Mouse (Mus musculus) midbrain, embryonic 16.5 days (tissue): ENCODE measurements at regions not wholly inside any gene's neighbourhood (a gene's known extent, or its start where the extent isn't known, plus 50 kb on each side); places are given as distances from the start of the nearest gene placed in this dataset.

Experiments
- ATAC-seq: fragments of 200-750 bp; cut with Nextera tagmentation; 2 replicates; pipeline ENCODE4 v1.8.0; 2017; ENCODE audit warnings: moderate TSS enrichment
- H3K27ac ChIP-seq: fragments of 300-500 bp; sonication (generic); 2 replicates; pipeline ENCODE4 v1.5.1; 2014; ENCODE audit warnings: mild to moderate bottlenecking, low read length, mixed read lengths
- H3K27me3 ChIP-seq: fragments of 300-500 bp; sonication (generic); 2 replicates; pipeline ENCODE4 v1.6.1; 2014; ENCODE audit warnings: low read depth, low read length, mixed read lengths; ENCODE audit not compliant: control insufficient read depth, insufficient read depth
- H3K36me3 ChIP-seq: fragments of 300-500 bp; sonication (generic); 2 replicates; pipeline ENCODE4 v1.6.1; 2014; ENCODE audit warnings: mild to moderate bottlenecking, low read length, moderate library complexity, mixed read lengths; ENCODE audit not compliant: control insufficient read depth, insufficient read depth
- H3K4me1 ChIP-seq: fragments of 300-500 bp; sonication (generic); 2 replicates; pipeline ENCODE4 v1.6.1; 2014; ENCODE audit warnings: mild to moderate bottlenecking, low read length, mixed read lengths; ENCODE audit not compliant: control insufficient read depth, insufficient read depth
- H3K4me2 ChIP-seq: fragments of 300-500 bp; sonication (generic); 2 replicates; pipeline ENCODE4 v1.6.1; 2014; ENCODE audit warnings: mild to moderate bottlenecking, low read length, mixed read lengths
- H3K4me3 ChIP-seq: fragments of 300-500 bp; sonication (generic); 2 replicates; pipeline ENCODE4 v1.5.1; 2014; ENCODE audit warnings: low read depth, mild to moderate bottlenecking, low read length, moderate library complexity, mixed read lengths
- H3K9ac ChIP-seq: fragments of 300-500 bp; sonication (generic); 2 replicates; pipeline ENCODE4 v1.6.1; 2014; ENCODE audit warnings: low read depth, low read length, mixed read lengths
- H3K9me3 ChIP-seq: fragments of 300-500 bp; sonication (generic); replicated peaks from 2 replicates; pipeline ENCODE4 v1.6.1; 2014; ENCODE audit warnings: mild to moderate bottlenecking, low read length, mixed read lengths; ENCODE audit not compliant: control insufficient read depth, poor library complexity, severe bottlenecking
- WGBS: fragments of 180-500 bp; shearing (Covaris S2); extraction: QIAGEN DNeasy Blood & Tissue Kit; methylation state at CpG from one replicate; pipeline ENCODE4 v1.1.7; 2014; 5-methylcytosine and 5-hydroxymethylcytosine counted together

GRCm38 (mm10) chr3:140182690-140183089 lies 977.2 kb downstream of the Stpg2 start:
- no peaks in the 10 kb centered on the region for H3K27me3 ChIP-seq
- H3K9me3 ChIP-seq, result no peaks in the 10 kb centered on the region
- no peak overlapping the region for H3K4me2 ChIP-seq
- no peak for ATAC-seq
- 0 out of 2 replicates have a peak, but pooled peaks cover 3% of the 10 kb centered on the region for H3K4me1 ChIP-seq
- H3K36me3 ChIP-seq, result no peaks in the 10 kb centered on the region
- 86% methylated on average over 4 of the region's 4 CpGs for WGBS
- H3K4me3 ChIP-seq, result no peak overlapping the region
- H3K27ac ChIP-seq, result no peak overlapping the region
- H3K9ac ChIP-seq, result no peak overlapping the region

GRCm38 (mm10) chr3:140184899-140185525 lies 979.5 kb downstream of the Stpg2 start:
- Histone ChIP-seq H3K4me1 (0 out of 2 replicates have a peak, but pooled peaks cover 3% of the 10 kb centered on the region), H3K36me3 (no peaks in the 10 kb centered on the region), H3K27ac (peak overlapping the region; percentile 11; the same call in 1 of the 2 replicates), H3K9ac (no peak overlapping the region), H3K27me3 (no peaks in the 10 kb centered on the region), H3K4me3 (no peak overlapping the region), H3K4me2 (peak overlapping the region; percentile 14; the same call in 1 of the 2 replicates), H3K9me3 (no peaks in the 10 kb centered on the region)
- WGBS, result 20% methylated on average over 4 of the region's 4 CpGs
- no peak for ATAC-seq

DNA sequence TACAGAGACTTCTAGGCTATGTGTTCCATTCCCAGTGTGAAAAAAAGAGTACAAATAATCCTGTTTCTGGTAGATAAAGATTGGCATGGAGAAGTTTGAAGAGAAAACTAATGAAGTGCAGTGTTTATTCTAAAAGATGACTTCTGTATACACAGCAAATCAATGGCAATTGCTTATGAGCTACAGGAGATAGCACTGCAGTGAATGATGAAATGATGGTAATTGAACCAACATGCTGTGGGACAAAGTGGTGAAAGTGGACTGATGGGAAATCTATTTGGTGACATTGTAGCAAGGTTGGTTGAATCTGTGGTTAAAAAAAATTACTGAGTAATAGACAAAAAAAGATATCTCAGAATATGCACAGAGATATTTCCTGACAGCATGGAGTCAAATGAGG lies 1000.4 kb downstream of the Stpg2 start:
- Histone ChIP-seq H3K4me1 (no peaks in the 10 kb centered on the region), H3K4me2 (no peak overlapping the region), H3K27me3 (no peaks in the 10 kb centered on the region)

DNA sequence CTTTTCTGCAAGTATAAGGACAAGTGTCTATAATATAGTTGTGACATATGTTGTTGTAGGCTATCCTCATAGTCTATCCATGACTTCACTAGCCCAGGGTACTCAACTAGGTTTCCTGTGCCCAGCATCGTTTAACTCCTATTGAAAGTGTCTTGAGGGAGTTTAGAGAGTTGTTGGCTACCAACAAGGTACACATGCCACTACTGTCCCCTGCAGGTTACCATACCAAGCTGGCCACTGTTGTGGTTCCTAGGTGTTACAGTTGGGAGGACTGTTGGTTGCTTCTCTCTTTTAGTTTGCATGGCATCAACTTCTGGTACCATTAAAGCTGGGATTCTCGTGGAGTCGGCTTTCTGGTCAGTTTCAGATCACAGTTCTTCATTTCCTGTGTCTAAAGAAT lies 990.7 kb downstream of the Pdha2 start:
- no peak overlapping the region for H3K4me2 ChIP-seq

More for the DNA sequence above, 1000.4 kb downstream of the Stpg2 start:
- Histone ChIP-seq H3K9ac (no peak overlapping the region), H3K27ac (no peak overlapping the region), H3K36me3 (no peaks in the 10 kb centered on the region), H3K9me3 (no peaks in the 10 kb centered on the region), H3K4me3 (no peak overlapping the region)
- ATAC-seq, result no peak

GRCm38 (mm10) chr3:140230712-140231111 lies 981.4 kb downstream of the Pdha2 start:
- Histone ChIP-seq H3K27me3 (no peaks in the 10 kb centered on the region), H3K36me3 (no peaks in the 10 kb centered on the region), H3K4me3 (no peak overlapping the region), H3K9ac (no peak overlapping the region), H3K27ac (no peak overlapping the region), H3K9me3 (no peaks in the 10 kb centered on the region), H3K4me2 (no peak overlapping the region), H3K4me1 (no peaks in the 10 kb centered on the region)
- 76% methylated on average over 2 of the region's 2 CpGs for WGBS
- no peak for ATAC-seq

More for the DNA sequence above, 990.7 kb downstream of the Pdha2 start:
- Histone ChIP-seq H3K9ac (no peak overlapping the region), H3K9me3 (no peaks in the 10 kb centered on the region), H3K4me1 (no peaks in the 10 kb centered on the region), H3K36me3 (no peaks in the 10 kb centered on the region), H3K27me3 (no peaks in the 10 kb centered on the region), H3K27ac (no peak overlapping the region), H3K4me3 (no peak overlapping the region)
- ATAC-seq, result no peak
- WGBS, result 88% methylated on average over 3 of the region's 3 CpGs

GRCm38 (mm10) chr3:140233144-140233543 lies 979.0 kb downstream of the Pdha2 start:
- Histone ChIP-seq H3K27me3 (no peaks in the 10 kb centered on the region), H3K4me3 (no peak overlapping the region), H3K36me3 (no peaks in the 10 kb centered on the region), H3K4me2 (no peak overlapping the region), H3K4me1 (no peaks in the 10 kb centered on the region), H3K9ac (no peak overlapping the region), H3K9me3 (no peaks in the 10 kb centered on the region), H3K27ac (no peak overlapping the region)
- no peak for ATAC-seq
- WGBS, result 82% methylated on average over 4 of the region's 4 CpGs

DNA sequence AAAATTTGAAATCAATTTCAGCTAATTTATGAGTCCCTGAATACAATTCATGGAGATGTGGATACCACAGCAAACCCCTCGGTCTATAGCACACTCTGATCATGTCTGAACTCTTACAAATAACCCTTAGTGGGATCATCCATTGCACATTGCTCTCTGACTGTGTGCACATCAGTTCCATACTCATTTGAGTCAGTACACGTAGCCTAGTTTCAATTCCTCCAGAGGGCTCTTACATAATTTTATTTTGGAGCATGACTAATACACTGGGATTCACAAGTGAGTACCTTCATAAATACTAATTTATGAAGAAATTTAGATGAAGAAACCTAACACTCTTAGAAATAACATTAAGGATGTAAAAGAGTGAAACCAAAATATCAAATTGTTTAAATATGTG lies 978.3 kb downstream of the Pdha2 start:
- H3K9me3 ChIP-seq, result no peaks in the 10 kb centered on the region
- H3K4me2 ChIP-seq, result no peak overlapping the region
- no peak overlapping the region for H3K27ac ChIP-seq
- no peak overlapping the region for H3K9ac ChIP-seq
- H3K4me3 ChIP-seq, result no peak overlapping the region
- WGBS, result 78% methylated on average over 2 of the region's 2 CpGs
- H3K27me3 ChIP-seq, result no peaks in the 10 kb centered on the region
- H3K4me1 ChIP-seq, result no peaks in the 10 kb centered on the region
- no peaks in the 10 kb centered on the region for H3K36me3 ChIP-seq
- no peak for ATAC-seq

- Histone ChIP-seq H3K9ac (no peak overlapping the region), H3K27me3 (no peaks in the 10 kb centered on the region)
- WGBS, result 89% methylated on average over 1 of the region's 1 CpGs
Observed at GRCm38 (mm10) chr3:140239276-140239675, 972.9 kb downstream of the Pdha2 start.

More at GRCm38 (mm10) chr3:140239276-140239675, 972.9 kb downstream of the Pdha2 start:
- H3K9me3 ChIP-seq, result no peaks in the 10 kb centered on the region
- no peak for ATAC-seq
- no peak overlapping the region for H3K4me3 ChIP-seq
- no peak overlapping the region for H3K4me2 ChIP-seq
- no peak overlapping the region for H3K27ac ChIP-seq
- no peaks in the 10 kb centered on the region for H3K4me1 ChIP-seq
- H3K36me3 ChIP-seq, result no peaks in the 10 kb centered on the region
